Mouse (Mus musculus): ENCODE results near the gene Pid1. TPM values are rescaled to one million over a fixed set of nuclear protein-coding genes. Genes with fewer than 3 reads are reported as not detected.
A peak's percentile ranks its signal among the peaks of the same experiment; 100 is the strongest.

The Pid1 gene
- 14.3 and 18.6 TPM in 2 replicates for polyA plus RNA-seq (2015; fragmentation: Nextera tagmentation; extraction: Ambion mirVana)

- WGBS: 85% methylated on average over 8 of the region's 8 CpGs
- no peak within 1 kb of the TSS for H3K9ac ChIP-seq (ENCODE audit: low read length)
- H3K4me2 ChIP-seq (ENCODE audit: low read depth, low read length): no peak within 1 kb of the TSS
- ATAC-seq (ENCODE audit: low read depth): no peak
- no peaks in the 10 kb centered on the region for H3K27me3 ChIP-seq (ENCODE audit: control insufficient read depth, insufficient read depth, low read depth, low read length)
- H3K27ac ChIP-seq (ENCODE audit: low read length): no peak within 1 kb of the TSS
- no peaks in the 10 kb centered on the region for H3K4me1 ChIP-seq (replicated peaks; ENCODE audit: control insufficient read depth, insufficient read depth, low read length)
- no peaks in the 10 kb centered on the region for H3K9me3 ChIP-seq (ENCODE audit: control insufficient read depth, low read length)
- no peaks in the 10 kb centered on the region for H3K36me3 ChIP-seq (ENCODE audit: control insufficient read depth, insufficient read depth, low read length)
- H3K4me3 ChIP-seq (ENCODE audit: low read length): no peak within 1 kb of the TSS
These were observed at the start of gene Pid1 for GRCm38 (mm10) chr1:84363967-84364366. Gene Pid1, minus strand, starts transcription at chr1:84364180.

GRCm38 (mm10) chr1:84409514-84409913 is 45.5 kb upstream of the Pid1 start:
- Histone ChIP-seq H3K4me1 (replicated peaks; ENCODE audit: control insufficient read depth, insufficient read depth, low read length) (peaks cover 10% of the 10 kb centered on the region), H3K27ac (ENCODE audit: low read length) (no peak overlapping the region), H3K36me3 (ENCODE audit: control insufficient read depth, insufficient read depth, low read length) (no peaks in the 10 kb centered on the region), H3K4me3 (ENCODE audit: low read length) (no peak overlapping the region), H3K9me3 (ENCODE audit: control insufficient read depth, low read length) (no peaks in the 10 kb centered on the region), H3K9ac (ENCODE audit: low read length) (no peak overlapping the region), H3K4me2 (ENCODE audit: low read depth, low read length) (no peak overlapping the region), H3K27me3 (ENCODE audit: control insufficient read depth, insufficient read depth, low read depth, low read length) (no peaks in the 10 kb centered on the region)
- no peak for ATAC-seq (ENCODE audit: low read depth)
- 71% methylated on average over 2 of the region's 2 CpGs for WGBS

- WGBS: 59% methylated on average over 2 of the region's 2 CpGs
- Histone ChIP-seq H3K4me3 (ENCODE audit: low read length) (no peak overlapping the region), H3K9ac (ENCODE audit: low read length) (no peak overlapping the region), H3K27ac (ENCODE audit: low read length) (no peak overlapping the region), H3K9me3 (ENCODE audit: control insufficient read depth, low read length) (no peaks in the 10 kb centered on the region), H3K4me2 (ENCODE audit: low read depth, low read length) (no peak overlapping the region), H3K36me3 (ENCODE audit: control insufficient read depth, insufficient read depth, low read length) (no peaks in the 10 kb centered on the region), H3K27me3 (ENCODE audit: control insufficient read depth, insufficient read depth, low read depth, low read length) (no peaks in the 10 kb centered on the region), H3K4me1 (replicated peaks; ENCODE audit: control insufficient read depth, insufficient read depth, low read length) (peaks cover 17% of the 10 kb centered on the region)
- no peak for ATAC-seq (ENCODE audit: low read depth)
These were observed 44.9 kb upstream of the Pid1 start for GRCm38 (mm10) chr1:84408873-84409272.

- H3K9ac ChIP-seq (ENCODE audit: low read length): no peak overlapping the region
- no peak for ATAC-seq (ENCODE audit: low read depth)
- H3K4me3 ChIP-seq (ENCODE audit: low read length): no peak overlapping the region
- WGBS: 51% methylated on average over 4 of the region's 4 CpGs
- no peak overlapping the region for H3K27ac ChIP-seq (ENCODE audit: low read length)
- no peaks in the 10 kb centered on the region for H3K9me3 ChIP-seq (ENCODE audit: control insufficient read depth, low read length)
- no peaks in the 10 kb centered on the region for H3K36me3 ChIP-seq (ENCODE audit: control insufficient read depth, insufficient read depth, low read length)
- H3K27me3 ChIP-seq (ENCODE audit: control insufficient read depth, insufficient read depth, low read depth, low read length): no peaks in the 10 kb centered on the region
- H3K4me2 ChIP-seq (ENCODE audit: low read depth, low read length): no peak overlapping the region
- peaks cover 22% of the 10 kb centered on the region for H3K4me1 ChIP-seq (replicated peaks; ENCODE audit: control insufficient read depth, insufficient read depth, low read length)
These were observed 42.9 kb upstream of the Pid1 start for GRCm38 (mm10) chr1:84406891-84407290.

- Histone ChIP-seq H3K36me3 (ENCODE audit: control insufficient read depth, insufficient read depth, low read length) (no peaks in the 10 kb centered on the region), H3K4me3 (ENCODE audit: low read length) (no peak overlapping the region), H3K4me1 (replicated peaks; ENCODE audit: control insufficient read depth, insufficient read depth, low read length) (peaks cover 22% of the 10 kb centered on the region), H3K27ac (ENCODE audit: low read length) (no peak overlapping the region), H3K9me3 (ENCODE audit: control insufficient read depth, low read length) (no peaks in the 10 kb centered on the region), H3K4me2 (ENCODE audit: low read depth, low read length) (no peak overlapping the region), H3K9ac (ENCODE audit: low read length) (no peak overlapping the region), H3K27me3 (ENCODE audit: control insufficient read depth, insufficient read depth, low read depth, low read length) (no peaks in the 10 kb centered on the region)
- 68% methylated on average over 5 of the region's 5 CpGs for WGBS
- no peak for ATAC-seq (ENCODE audit: low read depth)
These were observed 41.7 kb upstream of the Pid1 start for GRCm38 (mm10) chr1:84405551-84406290.

GRCm38 (mm10) chr1:84404880-84405279 is 40.9 kb upstream of the Pid1 start:
- no peak overlapping the region for H3K4me2 ChIP-seq (ENCODE audit: low read depth, low read length)
- H3K9ac ChIP-seq (ENCODE audit: low read length): no peak overlapping the region
- H3K9me3 ChIP-seq (ENCODE audit: control insufficient read depth, low read length): no peaks in the 10 kb centered on the region
- H3K4me1 ChIP-seq (replicated peaks; ENCODE audit: control insufficient read depth, insufficient read depth, low read length): peaks cover 22% of the 10 kb centered on the region
- 0 out of 2 replicates have a peak overlapping the region, but pooled peaks have one; percentile 37 for H3K27ac ChIP-seq (ENCODE audit: low read length)
- 39% methylated on average over 12 of the region's 12 CpGs for WGBS
- H3K36me3 ChIP-seq (ENCODE audit: control insufficient read depth, insufficient read depth, low read length): no peaks in the 10 kb centered on the region
- H3K4me3 ChIP-seq (ENCODE audit: low read length): no peak overlapping the region
- no peaks in the 10 kb centered on the region for H3K27me3 ChIP-seq (ENCODE audit: control insufficient read depth, insufficient read depth, low read depth, low read length)
- peak; percentile 46 for ATAC-seq (ENCODE audit: low read depth)

- H3K27ac ChIP-seq (ENCODE audit: low read length): no peak overlapping the region
- H3K4me2 ChIP-seq (ENCODE audit: low read depth, low read length): no peak overlapping the region
- H3K36me3 ChIP-seq (ENCODE audit: control insufficient read depth, insufficient read depth, low read length): no peaks in the 10 kb centered on the region
- no peak overlapping the region for H3K9ac ChIP-seq (ENCODE audit: low read length)
- no peak for ATAC-seq (ENCODE audit: low read depth)
- H3K9me3 ChIP-seq (ENCODE audit: control insufficient read depth, low read length): no peaks in the 10 kb centered on the region
- peaks cover 22% of the 10 kb centered on the region for H3K4me1 ChIP-seq (replicated peaks; ENCODE audit: control insufficient read depth, insufficient read depth, low read length)
- WGBS: 48% methylated on average over 1 of the region's 1 CpGs
- no peak overlapping the region for H3K4me3 ChIP-seq (ENCODE audit: low read length)
- no peaks in the 10 kb centered on the region for H3K27me3 ChIP-seq (ENCODE audit: control insufficient read depth, insufficient read depth, low read depth, low read length)
These were observed 38.2 kb upstream of the Pid1 start for GRCm38 (mm10) chr1:84402154-84402553.

GRCm38 (mm10) chr1:84399671-84400070 is 35.7 kb upstream of the Pid1 start:
- Histone ChIP-seq H3K4me1 (replicated peaks; ENCODE audit: control insufficient read depth, insufficient read depth, low read length) (peaks cover 21% of the 10 kb centered on the region), H3K36me3 (ENCODE audit: control insufficient read depth, insufficient read depth, low read length) (no peaks in the 10 kb centered on the region), H3K27ac (ENCODE audit: low read length) (no peak overlapping the region), H3K4me2 (ENCODE audit: low read depth, low read length) (no peak overlapping the region), H3K4me3 (ENCODE audit: low read length) (no peak overlapping the region), H3K9me3 (ENCODE audit: control insufficient read depth, low read length) (no peaks in the 10 kb centered on the region), H3K9ac (ENCODE audit: low read length) (no peak overlapping the region), H3K27me3 (ENCODE audit: control insufficient read depth, insufficient read depth, low read depth, low read length) (no peaks in the 10 kb centered on the region)
- no peak for ATAC-seq (ENCODE audit: low read depth)
- 71% methylated on average over 3 of the region's 3 CpGs for WGBS

- WGBS: 79% methylated on average over 4 of the region's 4 CpGs
- no peak for ATAC-seq (ENCODE audit: low read depth)
These were observed 35.1 kb upstream of the Pid1 start for GRCm38 (mm10) chr1:84399118-84399517.

More at GRCm38 (mm10) chr1:84399118-84399517, 35.1 kb upstream of the Pid1 start:
- H3K27ac ChIP-seq (ENCODE audit: low read length): no peak overlapping the region
- no peak overlapping the region for H3K9ac ChIP-seq (ENCODE audit: low read length)
- H3K9me3 ChIP-seq (ENCODE audit: control insufficient read depth, low read length): no peaks in the 10 kb centered on the region
- no peak overlapping the region for H3K4me2 ChIP-seq (ENCODE audit: low read depth, low read length)
- no peaks in the 10 kb centered on the region for H3K36me3 ChIP-seq (ENCODE audit: control insufficient read depth, insufficient read depth, low read length)
- H3K27me3 ChIP-seq (ENCODE audit: control insufficient read depth, insufficient read depth, low read depth, low read length): no peaks in the 10 kb centered on the region
- peaks cover 15% of the 10 kb centered on the region for H3K4me1 ChIP-seq (replicated peaks; ENCODE audit: control insufficient read depth, insufficient read depth, low read length)
- no peak overlapping the region for H3K4me3 ChIP-seq (ENCODE audit: low read length)
